Mouse (Mus musculus): ENCODE data around the gene Slco4a1. TPM values are rescaled to one million over a fixed set of nuclear protein-coding genes. Genes with fewer than 3 reads are reported as not detected.

The Slco4a1 gene
- total and polyA plus RNA-seq, 2 experiments from 2014 or later = 2.5 to 5.1 TPM

DNA sequence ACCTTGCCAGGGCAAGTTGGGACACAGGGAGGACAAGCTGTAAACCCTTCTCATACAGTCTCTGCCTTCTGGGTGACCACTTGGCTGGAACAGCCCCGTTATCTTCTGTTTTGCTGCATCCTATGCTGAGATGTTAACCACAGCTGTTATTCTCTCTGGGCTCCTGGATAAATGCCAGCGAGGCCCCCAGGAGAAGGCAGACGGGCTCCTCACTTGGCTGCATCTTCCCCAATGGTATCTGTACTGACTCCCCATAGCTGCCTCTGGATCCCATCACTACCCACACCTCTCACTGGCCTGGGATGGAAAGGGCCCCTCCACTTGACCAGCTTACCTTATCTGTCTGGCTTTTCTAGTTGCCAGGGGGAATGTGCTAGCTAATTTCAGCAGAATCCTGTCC is 57.0 kb downstream of the Slco4a1 start:
- no peaks in the 10 kb centered on the region for H3K36me3 ChIP-seq (ENCODE audit: insufficient read depth, low read length)
- 56% methylated on average over 3 of the region's 3 CpGs for WGBS
- no peaks in the 10 kb centered on the region for H3K4me1 ChIP-seq (ENCODE audit: insufficient read depth, low read length)
- no peak for TF ChIP-seq CTCF (IDR thresholded peaks at IDR 0.05)
- H3K4me3 ChIP-seq (ENCODE audit: low read depth, low read length) = no peak overlapping the region
- DNase-seq (ENCODE audit: low spot score) = peak; percentile 25
- H3K27me3 ChIP-seq (ENCODE audit: insufficient read depth, low read length) = no peaks in the 10 kb centered on the region
- ATAC-seq (ENCODE audit: low FRiP score) = no peak
- no peak overlapping the region for H3K27ac ChIP-seq (ENCODE audit: low read depth, low read length)
- H3K4me2 ChIP-seq (ENCODE audit: low read depth, low read length, poor library complexity, severe bottlenecking) = no peak overlapping the region
- no peaks in the 10 kb centered on the region for H3K9me3 ChIP-seq (ENCODE audit: low read length)
- no peak overlapping the region for H3K9ac ChIP-seq (replicated peaks; ENCODE audit: low read length, poor library complexity, severe bottlenecking)

DNA sequence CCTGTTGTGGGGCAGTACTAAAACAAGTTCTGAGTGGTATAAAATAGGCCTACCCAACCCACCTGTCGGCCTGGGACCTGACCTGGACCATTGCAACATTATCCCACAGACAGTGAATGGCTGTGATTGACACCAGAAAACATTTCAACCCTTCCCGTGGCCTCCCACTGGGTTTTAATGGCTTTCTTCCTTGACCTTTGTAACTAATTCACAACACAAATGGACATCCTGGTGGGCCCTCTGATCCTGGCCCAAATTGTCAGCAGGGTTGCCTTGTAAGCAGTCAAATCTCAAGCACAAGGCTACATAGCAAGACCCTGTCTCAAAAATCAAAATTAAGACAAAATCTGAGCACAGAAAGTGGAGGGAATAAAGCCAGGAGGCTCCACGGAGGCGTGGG is 57.8 kb downstream of the Slco4a1 start:
- ATAC-seq (ENCODE audit: low FRiP score) (no peak), DNase-seq (ENCODE audit: low spot score) (no peak)
- Histone ChIP-seq H3K4me2 (ENCODE audit: low read depth, low read length, poor library complexity, severe bottlenecking) (no peak overlapping the region), H3K9me3 (ENCODE audit: low read length) (no peaks in the 10 kb centered on the region), H3K36me3 (ENCODE audit: insufficient read depth, low read length) (no peaks in the 10 kb centered on the region), H3K4me1 (ENCODE audit: insufficient read depth, low read length) (no peaks in the 10 kb centered on the region), H3K9ac (replicated peaks; ENCODE audit: low read length, poor library complexity, severe bottlenecking) (no peak overlapping the region), H3K4me3 (ENCODE audit: low read depth, low read length) (no peak overlapping the region), H3K27ac (ENCODE audit: low read depth, low read length) (no peak overlapping the region), H3K27me3 (ENCODE audit: insufficient read depth, low read length) (no peaks in the 10 kb centered on the region)
- no peak for TF ChIP-seq CTCF (IDR thresholded peaks at IDR 0.05)
- 42% methylated on average over 4 of the region's 4 CpGs for WGBS

DNA sequence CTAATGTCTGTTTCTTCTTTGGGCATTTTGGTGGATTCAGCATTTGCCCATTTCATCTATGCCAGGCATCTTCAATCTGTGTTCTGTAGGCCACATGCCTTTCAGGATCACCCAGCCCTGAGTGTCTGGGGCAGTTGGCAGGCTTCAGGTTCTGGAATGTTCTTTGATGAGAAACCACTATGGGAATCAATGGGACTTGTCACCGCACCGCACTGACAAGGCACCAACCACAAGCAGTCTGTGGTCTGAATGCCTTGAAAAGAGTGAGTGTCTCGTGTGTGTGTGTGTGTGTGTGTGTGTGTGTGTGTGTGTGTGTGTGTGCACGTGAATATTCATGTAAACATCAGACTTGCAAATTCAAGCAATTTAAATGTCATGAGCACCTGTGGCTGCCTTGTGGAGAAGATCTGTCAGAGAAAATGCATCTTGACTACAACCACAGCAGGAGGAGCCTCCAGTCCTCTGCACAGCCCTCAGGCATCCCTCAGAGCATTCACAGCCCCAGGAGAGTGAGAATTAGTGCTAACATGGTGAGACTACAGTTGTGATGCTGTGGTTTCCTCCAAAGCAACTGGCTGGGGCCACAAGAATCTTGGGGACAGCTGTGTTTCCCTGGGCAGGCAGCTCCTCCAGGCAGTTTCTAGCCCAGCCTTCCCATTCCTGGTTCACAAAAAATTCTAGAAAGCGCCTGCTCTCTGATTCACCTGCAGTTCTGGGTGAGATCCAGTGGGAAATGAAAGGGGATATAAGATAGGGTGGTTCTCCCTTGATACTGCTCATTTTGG is 65.6 kb downstream of the Slco4a1 start:
- DNase-seq (ENCODE audit: low spot score) = no peak

DNA sequence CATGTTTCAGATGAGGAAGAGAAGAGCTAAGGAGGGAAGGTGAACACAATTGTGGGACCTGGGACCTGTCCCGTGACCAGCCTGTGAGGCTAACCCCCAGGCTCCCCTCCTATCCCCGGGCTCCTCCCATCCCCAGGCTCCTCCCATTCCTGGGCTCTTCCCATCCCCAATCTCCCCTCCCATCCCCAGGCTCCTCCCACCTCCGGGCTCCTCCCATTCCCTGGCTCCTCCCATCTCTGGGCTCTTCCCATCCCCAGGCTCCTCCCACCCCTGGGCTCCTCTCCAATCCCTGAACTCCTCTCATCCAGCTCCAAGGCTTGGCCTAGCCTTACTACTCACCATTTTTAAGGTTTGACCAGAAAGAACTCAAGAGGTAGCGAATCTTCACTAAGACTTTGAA is 66.8 kb downstream of the Slco4a1 start:
- 72% methylated on average over 4 of the region's 4 CpGs for WGBS
- H3K27me3 ChIP-seq (ENCODE audit: insufficient read depth, low read length) = 0 out of 2 replicates have a peak, but pooled peaks cover 5% of the 10 kb centered on the region
- ATAC-seq (ENCODE audit: low FRiP score) = no peak

More for the DNA sequence above, 65.6 kb downstream of the Slco4a1 start:
- no peak overlapping the region for H3K4me3 ChIP-seq (ENCODE audit: low read depth, low read length)
- no peak overlapping the region for H3K4me2 ChIP-seq (ENCODE audit: low read depth, low read length, poor library complexity, severe bottlenecking)
- 70% methylated on average over 5 of the region's 5 CpGs for WGBS
- no peaks in the 10 kb centered on the region for H3K4me1 ChIP-seq (ENCODE audit: insufficient read depth, low read length)
- TF ChIP-seq CTCF (IDR thresholded peaks at IDR 0.05) = no peak
- no peak for ATAC-seq (ENCODE audit: low FRiP score)
- H3K27ac ChIP-seq (ENCODE audit: low read depth, low read length) = no peak overlapping the region
- H3K9ac ChIP-seq (replicated peaks; ENCODE audit: low read length, poor library complexity, severe bottlenecking) = no peak overlapping the region
- H3K36me3 ChIP-seq (ENCODE audit: insufficient read depth, low read length) = no peaks in the 10 kb centered on the region
- 0 out of 2 replicates have a peak, but pooled peaks cover 4% of the 10 kb centered on the region for H3K27me3 ChIP-seq (ENCODE audit: insufficient read depth, low read length)
- no peaks in the 10 kb centered on the region for H3K9me3 ChIP-seq (ENCODE audit: low read length)

More for the DNA sequence above, 66.8 kb downstream of the Slco4a1 start:
- no peaks in the 10 kb centered on the region for H3K9me3 ChIP-seq (ENCODE audit: low read length)
- no peak for DNase-seq (ENCODE audit: low spot score)
- peaks cover 5% of the 10 kb centered on the region; the same call in 1 of the 2 replicates for H3K4me1 ChIP-seq (ENCODE audit: insufficient read depth, low read length)
- H3K9ac ChIP-seq (replicated peaks; ENCODE audit: low read length, poor library complexity, severe bottlenecking) = no peak overlapping the region
- H3K4me2 ChIP-seq (ENCODE audit: low read depth, low read length, poor library complexity, severe bottlenecking) = no peak overlapping the region
- no peak for TF ChIP-seq CTCF (IDR thresholded peaks at IDR 0.05)
- H3K36me3 ChIP-seq (ENCODE audit: insufficient read depth, low read length) = no peaks in the 10 kb centered on the region
- H3K27ac ChIP-seq (ENCODE audit: low read depth, low read length) = no peak overlapping the region
- no peak overlapping the region for H3K4me3 ChIP-seq (ENCODE audit: low read depth, low read length)

Other genes starting within 250 kb of the Slco4a1 start
- 5.9 and 8.9 TPM in 2 replicates for gene Lama5, start 230.4 kb upstream of the Slco4a1 start, total RNA-seq (2014; rRNA removed)
- 1.8 and 1.9 TPM in 2 replicates for gene Lama5, start 230.4 kb upstream of the Slco4a1 start, polyA plus RNA-seq (2015; fragmentation: Nextera tagmentation; extraction: Ambion mirVana)
- gene Rps21, start 198.9 kb upstream of the Slco4a1 start, total RNA-seq (2014; rRNA removed) = 574 and 749 TPM in 2 replicates
- gene Rps21, start 198.9 kb upstream of the Slco4a1 start, polyA plus RNA-seq (2015; fragmentation: Nextera tagmentation; extraction: Ambion mirVana) = 388 and 422 TPM in 2 replicates
- 59.1 and 67.9 TPM in 2 replicates for gene Cables2, start 182.7 kb upstream of the Slco4a1 start, total RNA-seq (2014; rRNA removed)
- gene Cables2, start 182.7 kb upstream of the Slco4a1 start, polyA plus RNA-seq (2015; fragmentation: Nextera tagmentation; extraction: Ambion mirVana) = 32.6 and 37.8 TPM in 2 replicates
- not detected in 2 replicates for gene Rbbp8nl, start 166.4 kb upstream of the Slco4a1 start, total RNA-seq (2014; rRNA removed)
- gene Rbbp8nl, start 166.4 kb upstream of the Slco4a1 start, polyA plus RNA-seq (2015; fragmentation: Nextera tagmentation; extraction: Ambion mirVana) = not detected in 2 replicates
- gene Gata5, start 121.5 kb upstream of the Slco4a1 start, total RNA-seq (2014; rRNA removed) = not detected in 2 replicates
- not detected in 2 replicates for gene Gata5, start 121.5 kb upstream of the Slco4a1 start, polyA plus RNA-seq (2015; fragmentation: Nextera tagmentation; extraction: Ambion mirVana)
- 12.6 and 15.2 TPM in 2 replicates for gene Ntsr1, start 43.7 kb downstream of the Slco4a1 start, total RNA-seq (2014; rRNA removed)
- gene Ntsr1, start 43.7 kb downstream of the Slco4a1 start, polyA plus RNA-seq (2015; fragmentation: Nextera tagmentation; extraction: Ambion mirVana) = 4.1 and 4.7 TPM in 2 replicates
- 58.3 and 60.8 TPM in 2 replicates for gene Mrgbp, start 125.1 kb downstream of the Slco4a1 start, total RNA-seq (2014; rRNA removed)
- 34.4 and 36.5 TPM in 2 replicates for gene Mrgbp, start 125.1 kb downstream of the Slco4a1 start, polyA plus RNA-seq (2015; fragmentation: Nextera tagmentation; extraction: Ambion mirVana)
- gene Ogfr, start 133.0 kb downstream of the Slco4a1 start, total RNA-seq (2014; rRNA removed) = 121 and 126 TPM in 2 replicates
- gene Ogfr, start 133.0 kb downstream of the Slco4a1 start, polyA plus RNA-seq (2015; fragmentation: Nextera tagmentation; extraction: Ambion mirVana) = 82.1 and 82.4 TPM in 2 replicates
- 19.9 and 47.6 TPM in 2 replicates for gene Col9a3, start 141.5 kb downstream of the Slco4a1 start, total RNA-seq (2014; rRNA removed)
- gene Col9a3, start 141.5 kb downstream of the Slco4a1 start, polyA plus RNA-seq (2015; fragmentation: Nextera tagmentation; extraction: Ambion mirVana) = 29.6 and 29.8 TPM in 2 replicates
- gene Tcfl5, start 186.5 kb downstream of the Slco4a1 start, total RNA-seq (2014; rRNA removed) = 5.9 and 7.8 TPM in 2 replicates
- gene Tcfl5, start 186.5 kb downstream of the Slco4a1 start, polyA plus RNA-seq (2015; fragmentation: Nextera tagmentation; extraction: Ambion mirVana) = 0.79 and 1.0 TPM in 2 replicates

Measured in midbrain, postnatal 0 days (tissue).